7 mouse cellular contexts compared by ENCODE assay signal in genomic region chr3:60409283-60409633, GRCm38 (mm10).
A peak's percentile ranks its signal among the peaks of the same experiment; 100 is the strongest.
DNase-seq lines count a peak whose midpoint lies in the region; TF ChIP-seq lines count a peak whose summit lies in the region.

No protein-coding gene starts in this region.

- no peaks in the 10 kb centered on the region for H3K36me3 ChIP-seq in heart, embryonic 10.5 days
- no peaks in the 10 kb centered on the region for H3K36me3 ChIP-seq in liver, adult 2 months (ENCODE audit: control insufficient read depth, insufficient read depth, low read length)

- H3K9me3 ChIP-seq in heart, embryonic 10.5 days, result no peaks in the 10 kb centered on the region

- peak overlapping the region; percentile 78; the same call in 1 of the 2 replicates for H3K27ac ChIP-seq in heart, embryonic 10.5 days
- peak overlapping the region; percentile 10; the same call in 1 of the 2 replicates for H3K27ac ChIP-seq in liver, adult 2 months (replicated peaks; ENCODE audit: insufficient read depth, low read depth, low read length)

- no peak overlapping the region for H3K9ac ChIP-seq in liver, adult 2 months (ENCODE audit: low read depth, low read length)

- DNase-seq in ovary, postnatal 36 days (ENCODE audit: low spot score), result peak; percentile 12
- no peak for DNase-seq in ovary, postnatal 10 days (ENCODE audit: low spot score)
- no peak for DNase-seq in heart, embryonic 10.5 days (ENCODE audit: low spot score)
- DNase-seq in liver, adult 2 months (ENCODE audit: extremely low read depth, low read depth, low spot score), result no peak
- DNase-seq in thymus, postnatal 36 days, result peak; percentile 17 to 22
- no peak for DNase-seq in spleen, adult 12 weeks (ENCODE audit: low spot score)
- DNase-seq in testis, postnatal 10 days (ENCODE audit: low spot score), result no peak

- no peak for TF ChIP-seq CTCF in liver, adult 2 months (IDR thresholded peaks at IDR 0.05; ENCODE audit: low read depth, low read length)

- no peaks in the 10 kb centered on the region for H3K79me2 ChIP-seq in liver, adult 2 months (ENCODE audit: control insufficient read depth, insufficient read depth, low read length)

- H3K4me3 ChIP-seq in heart, embryonic 10.5 days, result no peak overlapping the region
- peak overlapping the region; percentile 56; the same call in 1 of the 2 replicates for H3K4me3 ChIP-seq in liver, adult 2 months (ENCODE audit: insufficient read depth, low read depth, low read length)

- TF ChIP-seq POLR2A in liver, adult 2 months (IDR thresholded peaks at IDR 0.05; ENCODE audit: extremely low read depth, insufficient read depth, low read length), result no peak

- H3K4me1 ChIP-seq in heart, embryonic 10.5 days, result peaks cover 8% of the 10 kb centered on the region; the same call in 1 of the 2 replicates
- H3K4me1 ChIP-seq in liver, adult 2 months (ENCODE audit: control insufficient read depth, insufficient read depth, low read length), result peaks cover 5% of the 10 kb centered on the region

- no peaks in the 10 kb centered on the region for H3K27me3 ChIP-seq in heart, embryonic 10.5 days (ENCODE audit: insufficient read depth, poor library complexity, severe bottlenecking)
- H3K27me3 ChIP-seq in liver, adult 2 months (ENCODE audit: control insufficient read depth, insufficient read depth, low read length), result no peaks in the 10 kb centered on the region

Comparison
In these comparisons a context has a peak if more than half of its experiments do, and no peak if none do; other contexts are left out.
1. DNase-seq: peak in ovary, postnatal 36 days (single experiment) and thymus, postnatal 36 days (2 of 2); none in ovary, postnatal 10 days (single experiment), heart, embryonic 10.5 days (single experiment), liver, adult 2 months (single experiment), spleen, adult 12 weeks (single experiment) and testis, postnatal 10 days (single experiment).